Mouse (Mus musculus) urinary bladder, adult 2 months (tissue): ENCODE results near the gene Gpr179. TPM values are rescaled to one million over a fixed set of nuclear protein-coding genes. Genes with fewer than 3 reads are reported as not detected.

ENCODE experiments used
- DNase-seq: peaks from one replicate; pipeline ENCODE4 v3.0.0; 2022; ENCODE audit warnings: low spot score
- polyA plus RNA-seq: library from polyadenylated mRNA; depleted of rRNA; stranded (reverse); fragments of >200 nt; gene quantifications from 2 replicates; pipeline ENCODE4 v1.2.3, GENCODE M21; 2012; rRNA removed

The Gpr179 gene
- polyA plus RNA-seq: 0.11 and 0.25 TPM in 2 replicates

GRCm38 (mm10) chr11:97352027-97352684 is at the start of gene Gpr179:
Gene Gpr179, minus strand, starts transcription at chr11:97352077.
- DNase-seq: no peak

GRCm38 (mm10) chr11:97401082-97401481 is 49.2 kb upstream of the Gpr179 start:
- DNase-seq: no peak

GRCm38 (mm10) chr11:97399958-97400710 is 48.3 kb upstream of the Gpr179 start:
- peak; percentile 62 for DNase-seq

GRCm38 (mm10) chr11:97398506-97398905 is 46.6 kb upstream of the Gpr179 start:
- DNase-seq: no peak

- no peak for DNase-seq
Measured at GRCm38 (mm10) chr11:97394146-97394545, 42.3 kb upstream of the Gpr179 start.

GRCm38 (mm10) chr11:97393658-97394057 is 41.8 kb upstream of the Gpr179 start:
- no peak for DNase-seq

GRCm38 (mm10) chr11:97389127-97389526 is 37.2 kb upstream of the Gpr179 start:
- DNase-seq: no peak

GRCm38 (mm10) chr11:97387811-97388210 is 35.9 kb upstream of the Gpr179 start:
- no peak for DNase-seq

GRCm38 (mm10) chr11:97383764-97384163 is 31.9 kb upstream of the Gpr179 start:
- DNase-seq: no peak

GRCm38 (mm10) chr11:97383017-97383416 is 31.1 kb upstream of the Gpr179 start:
- DNase-seq: no peak

GRCm38 (mm10) chr11:97380036-97380435 is 28.2 kb upstream of the Gpr179 start:
- no peak for DNase-seq

- DNase-seq: no peak
Measured at GRCm38 (mm10) chr11:97373402-97373801, 21.5 kb upstream of the Gpr179 start.

GRCm38 (mm10) chr11:97372159-97372864 is 20.4 kb upstream of the Gpr179 start:
- no peak for DNase-seq

- DNase-seq: no peak
Measured at GRCm38 (mm10) chr11:97370329-97371091, 18.6 kb upstream of the Gpr179 start.

- DNase-seq: no peak
Measured at GRCm38 (mm10) chr11:97368501-97368900, 16.6 kb upstream of the Gpr179 start.

GRCm38 (mm10) chr11:97365556-97365955 is 13.7 kb upstream of the Gpr179 start:
- DNase-seq: no peak

- DNase-seq: no peak
Measured at GRCm38 (mm10) chr11:97363644-97363995, 11.7 kb upstream of the Gpr179 start.

- peak; percentile 35 for DNase-seq
Measured at GRCm38 (mm10) chr11:97362943-97363643, 11.2 kb upstream of the Gpr179 start.

GRCm38 (mm10) chr11:97362649-97362942 is 10.7 kb upstream of the Gpr179 start:
- DNase-seq: peak; percentile 55

- DNase-seq: peak; percentile 79
Measured at GRCm38 (mm10) chr11:97361948-97362648, 10.2 kb upstream of the Gpr179 start, which contains the start of gene Socs7. Gene Socs7, plus strand, starts transcription at chr11:97362551.

- peak; percentile 48 for DNase-seq
Measured at GRCm38 (mm10) chr11:97357663-97358062, 5.8 kb upstream of the Gpr179 start.
